Mouse (Mus musculus): ENCODE results near the gene Zbed5. TPM values are rescaled to one million over a fixed set of nuclear protein-coding genes. Genes with fewer than 3 reads are reported as not detected.

Zbed5 gene
- polyA plus RNA-seq (2014; fragmentation: Nextera tagmentation; extraction: Ambion mirVana) = 5.7 and 6.9 TPM in 2 replicates

DNA sequence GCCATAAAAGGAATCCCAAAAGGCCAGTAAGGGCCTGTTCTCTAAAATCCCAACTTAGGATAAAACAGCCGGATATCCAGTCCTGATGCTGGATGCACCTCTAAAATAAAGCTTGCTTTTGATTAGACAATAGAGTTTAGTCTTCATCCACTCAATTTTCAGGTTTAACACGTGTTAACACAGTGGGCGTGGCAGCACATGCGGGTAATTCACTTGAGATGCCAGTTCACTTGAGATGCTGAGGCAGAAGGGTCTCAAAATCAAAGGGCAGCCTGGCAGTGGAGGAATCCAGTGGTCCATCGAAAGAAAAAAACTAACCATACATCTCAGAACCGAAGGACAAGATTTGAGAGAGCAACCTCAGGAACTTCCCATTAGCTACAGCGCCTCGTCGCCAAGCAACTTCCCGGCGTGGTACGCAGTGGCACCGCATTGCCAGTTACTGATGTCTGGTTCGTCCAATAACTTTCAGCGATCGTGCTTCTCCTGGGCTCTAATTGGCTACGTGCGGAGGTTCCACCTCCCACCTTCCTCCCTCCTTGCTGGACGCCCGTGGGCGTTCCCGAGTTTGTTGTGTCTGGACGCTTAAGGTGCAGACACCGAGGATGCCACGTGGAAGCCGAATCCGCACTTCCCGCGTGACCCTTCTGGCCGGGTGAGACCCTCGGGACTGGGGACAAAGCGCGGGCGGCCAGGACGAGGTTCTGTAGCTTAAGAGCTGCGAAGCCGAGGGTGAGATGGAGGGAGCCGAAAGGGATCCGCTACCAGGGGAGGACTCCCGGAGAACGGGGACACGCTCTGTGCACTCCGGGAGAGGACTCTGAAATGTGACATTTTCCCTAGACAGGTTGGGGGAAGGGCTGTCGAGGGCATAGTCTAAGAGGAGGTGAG, at the start of gene Zbed5:
Gene Zbed5, plus strand, starts transcription at position 526 of the 891 bp plus-strand sequence.
- H3K27me3 ChIP-seq (ENCODE audit: insufficient read depth, low read length) = no peaks in the 10 kb centered on the region
- peak; percentile 100 for ATAC-seq (ENCODE audit: insufficient read depth)
- H3K4me3 ChIP-seq (ENCODE audit: low read depth, low read length) = peak within 1 kb of the TSS; percentile 67
- H3K4me2 ChIP-seq = peak within 1 kb of the TSS; percentile 77
- 2% methylated on average over 44 of the region's 44 CpGs for WGBS
- H3K9ac ChIP-seq = peak within 1 kb of the TSS; percentile 58
- DNase-seq = peak; percentile 97
- H3K4me1 ChIP-seq (ENCODE audit: insufficient read depth) = no peaks in the 10 kb centered on the region
- H3K36me3 ChIP-seq (ENCODE audit: insufficient read depth) = no peaks in the 10 kb centered on the region
- H3K9me3 ChIP-seq (ENCODE audit: low read depth, low read length) = no peaks in the 10 kb centered on the region
- TF ChIP-seq CTCF (IDR thresholded peaks at IDR 0.05; ENCODE audit: low read depth) = no peak
- H3K27ac ChIP-seq (ENCODE audit: low read depth) = no peak within 1 kb of the TSS

DNA sequence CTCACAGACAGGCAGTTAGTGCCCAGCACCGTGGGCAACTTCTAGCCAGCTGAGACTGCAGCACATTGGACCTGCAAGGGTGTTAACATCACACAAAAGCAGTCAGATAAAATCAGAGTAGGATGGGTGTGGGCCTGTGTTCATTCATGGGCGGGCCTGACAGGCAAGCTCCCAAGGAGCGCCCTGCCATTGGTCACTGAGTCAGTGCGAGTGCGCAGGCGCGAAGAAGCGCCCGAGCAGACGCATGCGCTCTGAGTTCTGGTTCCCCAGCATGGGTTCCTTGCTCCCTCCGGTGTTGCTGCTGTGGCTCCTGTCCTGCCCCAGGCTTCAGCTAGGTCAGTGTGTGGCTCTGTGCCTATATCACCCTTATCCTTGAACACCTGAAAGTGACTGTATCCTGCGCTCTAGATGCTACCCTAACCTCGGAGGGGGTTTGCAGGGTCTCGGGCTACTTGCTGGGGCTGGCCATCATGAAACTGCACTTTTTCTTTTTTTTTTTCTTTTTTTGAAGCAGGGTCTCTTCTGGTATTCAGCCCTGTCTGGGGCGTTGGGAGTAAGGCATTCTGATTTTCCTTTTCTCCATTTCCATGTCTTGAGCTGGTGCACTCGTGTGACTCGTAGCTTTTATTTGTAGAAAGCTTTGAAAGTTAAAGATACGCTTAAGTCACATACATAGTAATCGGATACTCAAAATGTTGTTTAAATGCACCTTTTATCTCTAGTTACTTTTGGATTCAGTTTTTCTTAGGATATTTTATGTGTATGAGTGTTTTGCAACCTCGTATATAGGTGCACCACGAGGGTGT, 48.6 kb upstream of the Zbed5 start, which contains the start of gene Sumf2:
Gene Sumf2, plus strand, starts transcription at position 235 of the 806 bp plus-strand sequence.
- peak within 1 kb of the TSS; percentile 67 for H3K4me2 ChIP-seq
- peak within 1 kb of the TSS; percentile 72 for H3K9ac ChIP-seq
- no peaks in the 10 kb centered on the region for H3K4me1 ChIP-seq (ENCODE audit: insufficient read depth)
- 6% methylated on average over 22 of the region's 22 CpGs for whole genome bisulfite sequencing
- peak; percentile 99 for DNase-seq
- 0 out of 2 replicates have a peak within 1 kb of the TSS, but pooled peaks have one; percentile 58 for H3K27ac ChIP-seq (ENCODE audit: low read depth)
- ATAC-seq (ENCODE audit: insufficient read depth) = peak; percentile 99
- peaks cover 26% of the 10 kb centered on the region for H3K36me3 ChIP-seq (ENCODE audit: insufficient read depth)
- no peaks in the 10 kb centered on the region for H3K27me3 ChIP-seq (ENCODE audit: insufficient read depth, low read length)
- no peaks in the 10 kb centered on the region for H3K9me3 ChIP-seq (ENCODE audit: low read depth, low read length)
- TF ChIP-seq CTCF (IDR thresholded peaks at IDR 0.05; ENCODE audit: low read depth) = no peak
- H3K4me3 ChIP-seq (ENCODE audit: low read depth, low read length) = peak within 1 kb of the TSS; percentile 57

DNA sequence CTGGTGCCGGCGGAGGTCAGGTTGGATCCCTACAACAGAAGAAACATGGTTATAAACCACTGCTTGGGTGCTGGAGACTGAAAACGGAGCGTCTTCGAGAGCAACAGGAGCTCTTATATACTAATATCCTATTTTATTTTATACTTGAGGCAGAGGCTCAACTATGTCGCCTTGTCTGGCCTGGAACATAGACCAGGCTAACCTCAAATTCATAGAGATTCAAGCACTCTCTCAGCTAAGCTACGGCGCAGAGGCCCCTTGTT, 48.0 kb upstream of the Zbed5 start:
- Histone ChIP-seq H3K4me2 (peak overlapping the region; percentile 67), H3K36me3 (ENCODE audit: insufficient read depth) (peaks cover 26% of the 10 kb centered on the region), H3K4me3 (ENCODE audit: low read depth, low read length) (peak overlapping the region; percentile 57), H3K9me3 (ENCODE audit: low read depth, low read length) (no peaks in the 10 kb centered on the region), H3K9ac (peak overlapping the region; percentile 72), H3K27ac (ENCODE audit: low read depth) (no peak overlapping the region), H3K27me3 (ENCODE audit: insufficient read depth, low read length) (no peaks in the 10 kb centered on the region), H3K4me1 (ENCODE audit: insufficient read depth) (no peaks in the 10 kb centered on the region)
- 43% methylated on average over 8 of the region's 8 CpGs for WGBS
- peak; percentile 18 for DNase-seq
- ATAC-seq (ENCODE audit: insufficient read depth) = no peak
- no peak for TF ChIP-seq CTCF (IDR thresholded peaks at IDR 0.05; ENCODE audit: low read depth)

- no peak overlapping the region for H3K9ac ChIP-seq
- peaks cover 50% of the 10 kb centered on the region for H3K36me3 ChIP-seq (ENCODE audit: insufficient read depth)
- ATAC-seq (ENCODE audit: insufficient read depth) (no peak), DNase-seq (no peak)
- H3K4me2 ChIP-seq = no peak overlapping the region
- no peak overlapping the region for H3K4me3 ChIP-seq (ENCODE audit: low read depth, low read length)
- no peak overlapping the region for H3K27ac ChIP-seq (ENCODE audit: low read depth)
- H3K27me3 ChIP-seq (ENCODE audit: insufficient read depth, low read length) = no peaks in the 10 kb centered on the region
- TF ChIP-seq CTCF (IDR thresholded peaks at IDR 0.05; ENCODE audit: low read depth) = 0 out of 2 replicates have a peak, but pooled peaks have one; percentile 8
- H3K9me3 ChIP-seq (ENCODE audit: low read depth, low read length) = no peaks in the 10 kb centered on the region
- no peaks in the 10 kb centered on the region for H3K4me1 ChIP-seq (ENCODE audit: insufficient read depth)
- WGBS = 49% methylated on average over 5 of the region's 5 CpGs
Observed at GRCm38 (mm10) chr5:129855163-129855562, 40.4 kb upstream of the Zbed5 start.

- H3K4me1 ChIP-seq (ENCODE audit: insufficient read depth) = no peaks in the 10 kb centered on the region
- no peak for DNase-seq
- no peak for ATAC-seq (ENCODE audit: insufficient read depth)
- no peak overlapping the region for H3K4me3 ChIP-seq (ENCODE audit: low read depth, low read length)
- H3K27ac ChIP-seq (ENCODE audit: low read depth) = no peak overlapping the region
- TF ChIP-seq CTCF (IDR thresholded peaks at IDR 0.05; ENCODE audit: low read depth) = no peak; the same call in 1 of the 2 replicates
- H3K36me3 ChIP-seq (ENCODE audit: insufficient read depth) = peaks cover 56% of the 10 kb centered on the region
- H3K4me2 ChIP-seq = no peak overlapping the region
- H3K9ac ChIP-seq = no peak overlapping the region
- WGBS = 87% methylated on average over 5 of the region's 5 CpGs
- H3K27me3 ChIP-seq (ENCODE audit: insufficient read depth, low read length) = no peaks in the 10 kb centered on the region
- no peaks in the 10 kb centered on the region for H3K9me3 ChIP-seq (ENCODE audit: low read depth, low read length)
Observed at GRCm38 (mm10) chr5:129856414-129856813, 39.1 kb upstream of the Zbed5 start.

DNA sequence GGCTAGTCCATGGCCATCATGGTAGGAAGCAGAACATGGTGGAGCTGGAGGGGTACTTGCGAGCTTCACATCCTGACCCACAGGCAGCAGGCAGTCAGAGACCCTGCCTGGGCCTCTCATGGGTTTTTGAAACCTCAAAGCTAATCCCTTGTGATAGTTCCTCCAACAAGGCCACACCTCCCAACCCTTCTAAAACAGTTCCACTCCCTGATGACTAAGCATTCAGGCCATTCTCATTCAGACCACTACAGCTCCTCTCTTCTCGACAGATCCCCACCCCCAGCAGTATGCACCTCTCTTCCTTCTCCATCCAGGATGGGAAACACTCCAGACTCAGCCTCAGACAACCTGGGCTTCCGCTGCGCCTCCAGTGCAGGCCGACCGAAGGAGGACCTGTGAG, 33.2 kb upstream of the Zbed5 start:
- WGBS = 97% methylated on average over 6 of the region's 6 CpGs
- H3K4me2 ChIP-seq = no peak overlapping the region
- no peak for TF ChIP-seq CTCF (IDR thresholded peaks at IDR 0.05; ENCODE audit: low read depth)
- no peak overlapping the region for H3K9ac ChIP-seq
- DNase-seq (no peak), ATAC-seq (ENCODE audit: insufficient read depth) (no peak)
- H3K9me3 ChIP-seq (ENCODE audit: low read depth, low read length) = no peaks in the 10 kb centered on the region
- H3K36me3 ChIP-seq (ENCODE audit: insufficient read depth) = peaks cover 39% of the 10 kb centered on the region
- H3K4me1 ChIP-seq (ENCODE audit: insufficient read depth) = no peaks in the 10 kb centered on the region
- H3K4me3 ChIP-seq (ENCODE audit: low read depth, low read length) = no peak overlapping the region
- no peaks in the 10 kb centered on the region for H3K27me3 ChIP-seq (ENCODE audit: insufficient read depth, low read length)
- no peak overlapping the region for H3K27ac ChIP-seq (ENCODE audit: low read depth)

DNA sequence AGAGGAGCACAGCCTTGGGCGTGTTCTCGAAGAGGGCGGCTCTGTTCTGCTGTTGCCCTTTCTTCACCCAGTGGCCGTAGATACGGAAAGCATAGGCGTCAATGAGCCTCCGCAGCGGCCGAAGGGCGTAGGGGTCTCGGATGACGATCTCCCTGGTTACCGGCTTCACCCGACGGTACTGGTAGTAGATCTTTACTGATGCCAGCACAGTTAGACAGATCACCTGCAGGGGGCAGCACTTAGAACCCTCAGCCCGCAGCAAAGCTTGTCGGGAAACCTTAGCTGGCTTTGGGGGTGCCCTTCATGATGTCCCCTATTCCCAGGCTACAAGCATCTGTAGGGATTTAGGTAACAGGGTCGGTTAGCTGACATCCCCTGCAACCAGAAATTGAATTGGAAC, 31.1 kb upstream of the Zbed5 start:
- Histone ChIP-seq H3K9me3 (ENCODE audit: low read depth, low read length) (no peaks in the 10 kb centered on the region), H3K9ac (no peak overlapping the region), H3K27ac (ENCODE audit: low read depth) (no peak overlapping the region), H3K4me3 (ENCODE audit: low read depth, low read length) (no peak overlapping the region), H3K4me1 (ENCODE audit: insufficient read depth) (no peaks in the 10 kb centered on the region), H3K36me3 (ENCODE audit: insufficient read depth) (peaks cover 24% of the 10 kb centered on the region; the same call in 1 of the 2 replicates), H3K27me3 (ENCODE audit: insufficient read depth, low read length) (no peaks in the 10 kb centered on the region), H3K4me2 (peak overlapping the region; percentile 31; the same call in 1 of the 2 replicates)
- WGBS = 8% methylated on average over 18 of the region's 18 CpGs
- peak; percentile 55 for TF ChIP-seq CTCF (IDR thresholded peaks at IDR 0.05; ENCODE audit: low read depth)
- DNase-seq = peak; percentile 49
- no peak for ATAC-seq (ENCODE audit: insufficient read depth)
